Mouse (Mus musculus) bone marrow macrophage, adult 2 months (primary cell): ENCODE measurements at regions not wholly inside any gene's neighbourhood (a gene's known extent, or its start where the extent isn't known, plus 50 kb on each side); places are given as distances from the start of the nearest gene placed in this dataset.

Experiments
- CTCF ChIP-seq: IDR thresholded peaks from 2 replicates; pipeline ENCODE4 v1.5.1; 2012; ENCODE audit warnings: low read depth, mild to moderate bottlenecking, low read length, moderate library complexity
- POLR2A ChIP-seq: IDR thresholded peaks from 2 replicates; pipeline ENCODE4 v1.6.1; 2012; ENCODE audit warnings: mild to moderate bottlenecking, low read depth, low read length, borderline replicate concordance

GRCm38 (mm10) chr4:84095237-84095636, 569.9 kb downstream of the Ccdc171 start:
- TF ChIP-seq CTCF (no peak), POLR2A (no peak)
